In the genomic region with DNA sequence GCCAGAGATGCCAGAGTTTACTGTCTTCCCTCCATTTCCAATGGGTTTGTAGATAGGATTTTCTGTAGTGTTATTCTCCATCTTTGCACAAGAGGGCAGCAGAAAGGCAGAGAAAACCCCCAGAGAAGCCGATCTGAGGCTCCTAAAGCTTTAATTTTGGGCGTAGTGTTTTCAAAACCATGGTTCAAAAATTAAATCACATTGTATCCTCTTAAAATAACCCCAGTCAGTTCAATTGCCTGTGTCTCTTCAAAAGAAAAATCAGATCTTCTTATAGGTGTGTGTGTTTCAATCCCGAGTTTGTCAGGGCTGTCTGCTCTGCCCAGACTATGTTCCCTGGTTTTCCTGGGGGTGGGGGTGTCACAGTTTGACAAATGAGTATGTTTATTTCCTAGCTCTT, we compare ENCODE assay signal across 8 mouse cellular contexts. TPM values are rescaled to one million over a fixed set of nuclear protein-coding genes. Genes with fewer than 3 reads are reported as not detected.
A peak's percentile ranks its signal among the peaks of the same experiment; 100 is the strongest.
DNase-seq lines count a peak whose midpoint lies in the region; ATAC-seq and TF ChIP-seq lines count a peak whose summit lies in the region.

No protein-coding gene starts in this region.

- intact Hi-C loops in left cerebral cortex, adult 2 months (cut with DNase I), result loop anchor here (1.0 to 5.0 kb wide), 3 partner anchors 58 to 199 kb away; partner anchors contain the start of gene Scn3a

- peak overlapping the region; percentile 43; the same call in 1 of the 2 replicates for H3K9ac ChIP-seq in forebrain, embryonic 12.5 days
- H3K9ac ChIP-seq in liver, postnatal 0 days (replicated peaks), result no peak overlapping the region; the same call in 1 of the 2 replicates

- no peaks in the 10 kb centered on the region for H3K27me3 ChIP-seq in forebrain, embryonic 12.5 days
- H3K27me3 ChIP-seq in liver, postnatal 0 days (ENCODE audit: insufficient read depth, low read length), result no peaks in the 10 kb centered on the region

- no peaks in the 10 kb centered on the region for H3K36me3 ChIP-seq in forebrain, embryonic 12.5 days (replicated peaks)
- no peaks in the 10 kb centered on the region for H3K36me3 ChIP-seq in liver, postnatal 0 days (replicated peaks; ENCODE audit: insufficient read depth, low read length)

- no peak for TF ChIP-seq EP300 in liver, postnatal 0 days (IDR thresholded peaks at IDR 0.05; ENCODE audit: low read depth)

- H3K9me3 ChIP-seq in forebrain, embryonic 12.5 days, result no peaks in the 10 kb centered on the region
- no peaks in the 10 kb centered on the region for H3K9me3 ChIP-seq in liver, postnatal 0 days (ENCODE audit: low read length)

- ATAC-seq in activated CD4-positive, CD25-positive, alpha-beta regulatory T cell, adult 4 months, result peak; percentile 58
- ATAC-seq in forebrain, embryonic 12.5 days (ENCODE audit: low FRiP score), result peak; percentile 57
- peak; percentile 62 for ATAC-seq in inflammation-experienced regulatory T-cells, adult 6 months
- ATAC-seq in liver, postnatal 0 days, result peak; percentile 59
- ATAC-seq in neutrophil, adult 5-6 weeks (ENCODE audit: extremely low read depth, insufficient number of reproducible peaks, low FRiP score, poor library complexity, severe bottlenecking), result peak; percentile 68; the same call in 1 of the 2 replicates

- peaks cover 7% of the 10 kb centered on the region for H3K4me1 ChIP-seq in forebrain, embryonic 12.5 days
- H3K4me1 ChIP-seq in liver, postnatal 0 days (ENCODE audit: insufficient read depth), result no peaks in the 10 kb centered on the region

- peak; percentile 88 for TF ChIP-seq CTCF in left cerebral cortex, adult 2 months (IDR thresholded peaks at IDR 0.05)
- TF ChIP-seq CTCF in liver, postnatal 0 days (IDR thresholded peaks at IDR 0.05; ENCODE audit: low read depth), result peak; percentile 64

- peak overlapping the region; percentile 91 for H3K27ac ChIP-seq in left cerebral cortex, adult 2 months
- H3K27ac ChIP-seq in forebrain, embryonic 12.5 days, result peak overlapping the region; percentile 90
- no peak overlapping the region for H3K27ac ChIP-seq in liver, postnatal 0 days (ENCODE audit: low read depth)

- H3K4me2 ChIP-seq in forebrain, embryonic 12.5 days, result peak overlapping the region; percentile 56
- H3K4me2 ChIP-seq in liver, postnatal 0 days (ENCODE audit: low read depth, low read length), result peak overlapping the region; percentile 71

- DNase-seq in left cerebral cortex, adult 2 months (ENCODE audit: extremely low spot score in 1 of 2, low spot score in 2 of 2), result peak in 1 of 2 experiments; percentile 36
- no peak for DNase-seq in left cerebral cortex, adult 11 months (ENCODE audit: low spot score)
- no peak for DNase-seq in liver, postnatal 0 days
- DNase-seq in testis, postnatal 14 days (ENCODE audit: low spot score), result no peak

- H3K4me3 ChIP-seq in left cerebral cortex, adult 2 months, result peak overlapping the region; percentile 45
- peak overlapping the region; percentile 30 for H3K4me3 ChIP-seq in forebrain, embryonic 12.5 days (replicated peaks)
- peak overlapping the region; percentile 30; the same call in 1 of the 2 replicates for H3K4me3 ChIP-seq in liver, postnatal 0 days (ENCODE audit: low read depth, low read length)

- under 1% methylated on average over 3 of the region's 3 CpGs for WGBS in forebrain, embryonic 12.5 days
- WGBS in liver, postnatal 0 days (ENCODE audit: insufficient replicate concordance), result under 1% methylated on average over 3 of the region's 3 CpGs

RNA-seq across cellular contexts. Expression of gene Slc38a11, which starts 49.9 kb away (rescaled TPM):
- total RNA-seq in left cerebral cortex, adult 2 months (2021), result 1 to 10 TPM; 2.3 to 2.6 TPM
- polyA plus RNA-seq in activated CD4-positive, CD25-positive, alpha-beta regulatory T cell, adult 4 months (2017; shearing (Covaris generic)), result not detected
- polyA plus RNA-seq in forebrain, embryonic 12.5 days (2016; fragmentation: Nextera tagmentation; extraction: Ambion mirVana), result 1.1 and 1.6 TPM in 2 replicates
- under 1 TPM in 2 of 3 experiments, not detected in 1; 0.24 to 0.55 TPM for polyA plus RNA-seq in inflammation-experienced regulatory T-cells, adult 6 months (2017; shearing (Covaris generic))
- 0.12 TPM in 1 of 2 replicates, not detected in the other for polyA plus RNA-seq in liver, postnatal 0 days (2015; fragmentation: Nextera tagmentation; extraction: Ambion mirVana)
- total RNA-seq in neutrophil, adult 5-6 weeks (2017), result 0.49 TPM in 1 of 2 replicates, not detected in the other
